Mouse (Mus musculus) kidney, embryonic 14.5 days (tissue): ENCODE results near the gene Kdm5c. TPM values are rescaled to one million over a fixed set of nuclear protein-coding genes. Genes with fewer than 3 reads are reported as not detected.
"Not testable (repeated sequence)": the region's sequence is repeated elsewhere in the genome, so short reads cannot be mapped to it uniquely, and the experiment has no call there.

Experiments used
- ATAC-seq: fragments of 200-750 bp; cut with Nextera tagmentation; 2 replicates; pipeline ENCODE4 v1.8.0; 2017; ENCODE audit warnings: moderate number of reproducible peaks, mild to moderate bottlenecking, moderate TSS enrichment, moderate library complexity; ENCODE audit not compliant: low FRiP score, low TSS enrichment
- H3K27ac ChIP-seq: fragments of 300-500 bp; sonication (generic); 2 replicates; pipeline ENCODE4 v1.5.1; 2014; ENCODE audit warnings: low read depth, mild to moderate bottlenecking, low read length, moderate library complexity, mixed read lengths
- H3K27me3 ChIP-seq: fragments of 300-500 bp; sonication (generic); 2 replicates; pipeline ENCODE4 v1.6.1; 2014; ENCODE audit warnings: mild to moderate bottlenecking, low read length; ENCODE audit not compliant: control insufficient read depth, insufficient read depth
- H3K36me3 ChIP-seq: fragments of 300-500 bp; sonication (generic); 2 replicates; pipeline ENCODE4 v1.6.1; 2014; ENCODE audit warnings: low read length, mixed read lengths; ENCODE audit not compliant: control insufficient read depth, insufficient read depth
- H3K4me1 ChIP-seq: fragments of 300-500 bp; sonication (generic); 2 replicates; pipeline ENCODE4 v1.6.1; 2014; ENCODE audit warnings: low read length, mixed read lengths; ENCODE audit not compliant: control insufficient read depth, insufficient read depth
- H3K4me2 ChIP-seq: fragments of 300-500 bp; sonication (generic); replicated peaks from 2 replicates; pipeline ENCODE4 v1.6.1; 2014; ENCODE audit warnings: low read depth, mild to moderate bottlenecking, low read length
- H3K4me3 ChIP-seq: fragments of 300-500 bp; sonication (generic); 2 replicates; pipeline ENCODE4 v1.5.1; 2014; ENCODE audit warnings: mild to moderate bottlenecking, low read length
- H3K9ac ChIP-seq: fragments of 300-500 bp; sonication (generic); 2 replicates; pipeline ENCODE4 v1.6.1; 2014; ENCODE audit warnings: low read depth, mild to moderate bottlenecking, low read length, moderate library complexity
- H3K9me3 ChIP-seq: fragments of 300-500 bp; sonication (generic); 2 replicates; pipeline ENCODE4 v1.6.1; 2016; ENCODE audit warnings: low read length; ENCODE audit not compliant: control insufficient read depth
- WGBS: fragments of 180-500 bp; shearing (Covaris S2); extraction: QIAGEN DNeasy Blood & Tissue Kit; methylation state at CpG from one replicate; pipeline ENCODE4 v1.1.7; 2014; 5-methylcytosine and 5-hydroxymethylcytosine counted together
- polyA plus RNA-seq: library from polyadenylated mRNA; unstranded; fragments of >200 nt; fragmentation: Nextera tagmentation; extraction: Ambion mirVana; gene quantifications from 2 replicates; pipeline ENCODE4 v1.2.1, GENCODE M21; 2014

Kdm5c gene
- polyA plus RNA-seq, 1 experiment from 2014 or later = 39.4 TPM

DNA sequence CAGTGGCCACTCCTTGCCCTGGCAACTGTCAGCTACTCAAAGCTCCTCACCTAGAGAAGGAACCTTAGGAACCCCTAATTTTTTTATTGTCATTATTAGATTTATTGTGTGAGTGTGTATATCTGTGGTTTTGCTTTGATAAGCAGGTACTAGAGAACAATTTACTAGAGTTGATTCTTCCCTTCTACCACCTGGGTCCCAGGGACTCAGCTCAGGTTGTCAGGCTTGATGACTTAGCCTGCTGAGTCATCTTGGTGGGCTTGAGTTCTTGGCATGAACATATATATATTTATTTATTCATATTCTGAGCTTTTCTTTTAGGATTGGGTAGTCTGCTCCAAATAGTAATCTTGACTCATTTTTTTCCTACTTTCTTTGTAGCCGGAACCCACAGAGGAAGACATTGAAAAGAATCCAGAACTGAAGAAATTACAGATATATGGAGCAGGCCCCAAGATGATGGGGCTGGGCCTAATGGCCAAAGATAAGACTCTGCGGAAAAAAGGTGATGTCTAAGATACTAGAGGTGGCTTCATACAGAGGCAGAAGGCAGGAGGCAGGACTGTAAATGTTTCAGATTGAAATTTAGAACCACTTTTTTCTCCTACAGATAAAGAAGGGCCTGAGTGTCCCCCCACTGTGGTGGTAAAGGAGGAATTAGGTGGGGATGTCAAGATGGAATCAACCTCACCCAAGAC is 11.8 kb downstream of the Kdm5c start:
- ATAC-seq = no peak
- Histone ChIP-seq H3K27me3 (no peaks in the 10 kb centered on the region), H3K4me3 (no peak overlapping the region), H3K4me2 (no peak overlapping the region), H3K36me3 (peaks cover 77% of the 10 kb centered on the region), H3K9me3 (no peaks in the 10 kb centered on the region), H3K27ac (no peak overlapping the region), H3K4me1 (no peaks in the 10 kb centered on the region), H3K9ac (no peak overlapping the region)
- WGBS = 94% methylated on average over 2 of the region's 2 CpGs

DNA sequence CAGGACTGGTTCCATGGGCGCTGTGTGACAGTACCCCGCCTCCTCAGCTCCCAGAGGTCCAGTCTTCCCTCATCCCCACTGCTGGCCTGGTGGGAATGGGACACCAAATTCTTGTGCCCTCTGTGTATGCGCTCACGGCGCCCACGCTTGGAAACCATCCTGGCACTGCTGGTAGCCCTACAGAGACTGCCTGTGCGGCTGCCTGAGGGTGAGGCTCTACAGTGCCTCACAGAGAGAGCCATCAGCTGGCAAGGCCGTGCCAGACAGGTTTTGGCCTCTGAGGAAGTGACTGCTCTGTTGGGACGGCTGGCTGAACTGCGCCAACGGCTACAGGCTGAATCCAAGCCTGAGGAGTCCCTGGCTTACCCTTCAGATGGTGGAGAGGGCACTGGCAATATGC is 38.4 kb downstream of the Kdm5c start:
- H3K9ac ChIP-seq = no peak overlapping the region
- peaks cover 93% of the 10 kb centered on the region for H3K36me3 ChIP-seq
- no peaks in the 10 kb centered on the region for H3K4me1 ChIP-seq
- H3K9me3 ChIP-seq = no peaks in the 10 kb centered on the region
- WGBS = 97% methylated on average over 11 of the region's 11 CpGs
- H3K27ac ChIP-seq = no peak overlapping the region
- ATAC-seq = no peak
- no peaks in the 10 kb centered on the region for H3K27me3 ChIP-seq
- no peak overlapping the region for H3K4me2 ChIP-seq
- H3K4me3 ChIP-seq = no peak overlapping the region

DNA sequence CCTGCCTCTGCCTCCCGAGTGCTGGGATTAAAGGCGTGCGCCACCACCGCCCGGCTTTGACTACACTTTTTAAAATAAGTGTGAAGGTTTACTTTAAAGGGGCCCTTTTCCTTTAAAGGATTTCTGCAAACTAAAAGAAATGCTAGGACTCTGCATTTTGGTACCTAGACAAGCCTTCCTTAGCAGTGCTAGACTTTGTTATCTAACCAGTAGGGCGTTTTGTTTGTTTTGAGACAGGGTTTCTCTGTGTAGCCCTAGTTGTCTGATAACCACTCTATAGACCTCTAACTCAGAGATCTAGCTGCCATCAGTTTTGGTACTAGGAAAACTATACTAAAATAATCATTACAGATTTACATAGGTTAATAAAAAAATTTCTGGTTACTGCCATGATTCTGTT is 46.6 kb downstream of the Kdm5c start:
- WGBS = 96% methylated on average over 6 of the region's 6 CpGs
- Histone ChIP-seq H3K4me1 (no peaks in the 10 kb centered on the region), H3K4me2 (no peak overlapping the region), H3K27ac (no peak overlapping the region), H3K4me3 (no peak overlapping the region), H3K36me3 (peaks cover 14% of the 10 kb centered on the region; the same call in 1 of the 2 replicates), H3K9me3 (no peaks in the 10 kb centered on the region), H3K27me3 (no peaks in the 10 kb centered on the region), H3K9ac (no peak overlapping the region)
- no peak for ATAC-seq

DNA sequence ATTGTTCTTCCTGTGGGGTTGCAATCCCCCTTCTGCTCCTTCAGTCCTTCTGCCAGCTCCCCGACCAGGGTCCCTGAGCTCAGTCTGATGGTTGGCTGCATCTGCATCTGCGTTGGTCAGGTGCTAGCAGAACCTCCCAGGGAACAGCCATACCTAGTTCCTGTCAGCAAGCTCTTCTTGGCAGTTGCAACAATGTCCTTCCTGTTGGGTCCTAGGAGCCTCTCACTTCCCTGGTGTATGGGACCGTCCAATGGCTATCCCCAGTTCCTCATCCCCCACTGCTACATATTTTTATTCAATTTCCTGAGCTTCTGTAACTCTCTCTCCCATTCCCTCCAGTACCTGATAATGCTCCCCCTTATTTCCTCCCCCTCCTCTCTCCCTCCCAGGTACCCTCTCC is 51.9 kb downstream of the Kdm5c start:
- no peak for ATAC-seq
- no peaks in the 10 kb centered on the region for H3K9me3 ChIP-seq
- no peaks in the 10 kb centered on the region for H3K4me1 ChIP-seq
- H3K36me3 ChIP-seq = no peaks in the 10 kb centered on the region
- H3K4me2 ChIP-seq = no peak overlapping the region
- no peak overlapping the region for H3K9ac ChIP-seq
- no peak overlapping the region for H3K27ac ChIP-seq
- H3K4me3 ChIP-seq = no peak overlapping the region
- WGBS = 75% methylated on average over 3 of the region's 3 CpGs
- H3K27me3 ChIP-seq = no peaks in the 10 kb centered on the region

DNA sequence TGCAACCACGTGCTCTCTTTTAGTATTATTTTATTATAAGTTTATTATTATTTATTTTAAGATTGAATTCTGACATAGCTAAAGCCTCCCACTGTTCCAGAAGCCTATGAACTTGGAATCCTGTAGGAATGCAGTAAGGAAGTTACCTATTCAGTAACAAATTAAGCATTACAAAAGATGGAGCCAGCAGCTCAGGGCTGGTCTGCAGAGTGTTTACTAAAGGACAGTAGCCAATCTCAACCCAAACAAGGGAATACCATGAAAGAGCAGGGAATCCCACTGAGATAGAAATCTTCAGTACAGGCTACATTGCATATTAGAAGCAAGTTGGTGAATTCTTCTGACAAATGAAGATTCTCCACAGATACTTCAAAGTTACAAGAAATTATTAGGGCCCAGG is 54.2 kb downstream of the Kdm5c start:
- not testable (repeated sequence) for H3K4me2 ChIP-seq, H3K4me1 ChIP-seq, H3K36me3 ChIP-seq, H3K9ac ChIP-seq, ATAC-seq, H3K9me3 ChIP-seq, H3K4me3 ChIP-seq, H3K27me3 ChIP-seq, H3K27ac ChIP-seq
- 56% methylated on average over 1 of the region's 1 CpGs for WGBS

DNA sequence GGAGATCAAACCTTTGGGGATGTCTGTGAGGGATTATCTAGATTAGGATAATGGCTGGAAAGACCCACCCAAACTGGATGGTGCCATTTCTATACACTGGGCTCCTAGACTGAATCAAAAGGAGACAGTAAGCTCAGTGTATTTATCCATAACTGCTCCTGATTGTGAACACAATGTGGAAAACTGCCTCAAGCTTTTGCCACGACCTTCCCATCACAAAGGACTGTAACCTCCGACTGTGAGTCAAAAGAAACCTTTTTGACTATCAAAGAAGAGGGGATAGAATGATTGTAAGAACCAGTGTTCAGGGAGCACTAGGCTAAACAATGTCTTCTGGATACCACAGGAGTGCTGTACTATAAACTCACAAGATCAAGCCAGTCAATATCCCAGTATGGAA is 73.4 kb downstream of the Kdm5c start:
- no peak overlapping the region for H3K4me2 ChIP-seq
- H3K27ac ChIP-seq = no peak overlapping the region
- 80% methylated on average over 2 of the region's 2 CpGs for WGBS
- H3K27me3 ChIP-seq = no peaks in the 10 kb centered on the region
- no peak overlapping the region for H3K9ac ChIP-seq
- H3K4me1 ChIP-seq = no peaks in the 10 kb centered on the region
- ATAC-seq = no peak
- no peak overlapping the region for H3K4me3 ChIP-seq
- H3K9me3 ChIP-seq = no peaks in the 10 kb centered on the region
- no peaks in the 10 kb centered on the region for H3K36me3 ChIP-seq

DNA sequence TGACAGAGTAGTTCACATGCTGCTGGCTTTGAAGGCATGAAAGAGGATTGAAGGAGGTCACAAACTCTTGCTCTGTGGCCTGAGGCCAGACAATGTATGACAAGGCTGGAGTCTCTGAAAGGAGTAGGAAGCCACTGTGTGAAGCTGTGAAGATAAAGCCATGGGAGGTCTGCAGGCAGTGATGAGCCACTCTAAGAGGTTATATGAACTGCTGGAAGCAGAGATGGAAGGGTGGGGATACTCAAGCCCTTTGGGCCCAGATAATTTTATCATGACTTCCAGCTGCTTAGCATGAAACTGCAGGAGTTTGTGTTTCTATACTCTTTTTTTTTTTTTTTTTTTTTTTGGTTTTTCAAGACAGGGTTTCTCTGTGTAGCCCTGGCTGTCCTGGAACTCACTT is 74.6 kb downstream of the Kdm5c start:
- Histone ChIP-seq H3K9ac (no peak overlapping the region), H3K4me1 (no peaks in the 10 kb centered on the region), H3K9me3 (no peaks in the 10 kb centered on the region), H3K36me3 (no peaks in the 10 kb centered on the region), H3K27ac (no peak overlapping the region), H3K27me3 (no peaks in the 10 kb centered on the region), H3K4me3 (no peak overlapping the region), H3K4me2 (no peak overlapping the region)
- no peak for ATAC-seq

DNA sequence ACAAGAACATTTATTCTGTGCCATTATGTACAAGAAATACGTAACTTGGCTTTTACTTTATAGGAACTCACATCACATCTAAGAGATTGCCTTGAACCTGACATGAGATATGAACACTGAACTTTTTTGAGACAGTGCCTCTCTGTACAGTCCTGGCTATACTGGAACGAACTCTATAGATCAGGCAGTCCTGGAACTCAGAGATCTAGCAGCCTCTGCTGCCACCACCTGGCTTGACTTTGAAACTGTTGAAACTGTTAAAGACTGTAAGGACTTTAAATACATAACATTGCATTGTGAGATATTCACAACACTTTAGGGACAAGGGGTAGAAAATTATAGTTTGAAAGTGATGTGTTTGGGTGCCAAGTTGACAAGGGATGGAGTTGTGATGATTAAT is 75.1 kb downstream of the Kdm5c start:
- Histone ChIP-seq H3K4me3 (no peak overlapping the region), H3K4me1 (no peaks in the 10 kb centered on the region), H3K9ac (no peak overlapping the region), H3K36me3 (no peaks in the 10 kb centered on the region), H3K4me2 (no peak overlapping the region), H3K9me3 (no peaks in the 10 kb centered on the region), H3K27me3 (no peaks in the 10 kb centered on the region), H3K27ac (no peak overlapping the region)
- ATAC-seq = no peak
- WGBS = 64% methylated on average over 2 of the region's 2 CpGs

DNA sequence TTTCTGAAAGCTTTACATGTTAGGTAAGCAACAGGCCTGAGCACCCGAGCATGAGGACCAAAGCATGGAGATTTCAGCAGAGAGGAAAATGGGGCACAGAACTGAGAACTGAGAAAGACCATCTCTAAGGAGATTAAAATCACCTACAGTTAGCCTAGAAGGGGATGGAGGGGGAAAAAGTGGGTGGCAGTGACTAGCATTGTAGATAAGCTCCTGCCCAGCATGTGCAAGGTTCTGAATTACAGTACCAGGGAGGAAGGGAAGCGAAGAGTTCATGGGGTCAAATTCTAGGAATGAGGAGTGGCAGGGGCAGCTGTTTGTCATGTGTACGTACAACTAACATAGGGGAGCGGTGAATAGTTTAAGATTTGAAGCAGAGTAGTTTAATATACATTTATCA is 87.7 kb downstream of the Kdm5c start:
- H3K4me2 ChIP-seq = no peak overlapping the region
- no peaks in the 10 kb centered on the region for H3K4me1 ChIP-seq
- no peak overlapping the region for H3K4me3 ChIP-seq
- H3K9me3 ChIP-seq = no peaks in the 10 kb centered on the region
- WGBS = 81% methylated on average over 4 of the region's 4 CpGs
- no peak for ATAC-seq
- H3K27ac ChIP-seq = no peak overlapping the region
- no peak overlapping the region for H3K9ac ChIP-seq
- no peaks in the 10 kb centered on the region for H3K27me3 ChIP-seq
- H3K36me3 ChIP-seq = peaks cover 2% of the 10 kb centered on the region; the same call in 1 of the 2 replicates
